Comparison of ENCODE assay signal across 8 mouse cellular contexts in the genomic region with DNA sequence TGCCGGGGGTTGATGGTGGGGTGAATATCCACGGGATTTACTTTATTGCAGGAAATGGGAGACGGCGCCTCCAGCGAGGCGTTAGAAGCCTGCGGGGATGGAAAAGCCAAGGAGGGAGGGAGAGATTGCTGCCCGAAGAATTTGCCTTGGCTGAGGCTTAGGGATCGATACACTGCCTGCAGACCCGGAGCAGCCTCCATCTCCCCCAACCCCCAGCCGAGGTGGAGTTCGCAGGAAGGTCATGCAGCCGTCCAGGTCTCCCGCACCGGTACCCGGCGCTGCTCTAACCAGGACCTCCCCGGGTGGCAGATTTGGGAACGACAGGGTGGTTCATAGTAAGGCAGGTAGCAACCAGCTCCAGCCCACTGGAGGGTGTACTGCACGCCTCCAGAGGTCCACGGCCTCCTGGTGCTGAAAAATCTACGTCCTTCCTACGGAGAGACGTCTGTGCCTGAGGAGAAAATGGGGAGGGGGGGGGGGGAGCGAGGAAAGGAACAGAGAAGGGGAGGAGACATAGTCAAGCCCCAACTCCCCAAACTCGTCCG. TPM values are rescaled to one million over a fixed set of nuclear protein-coding genes. Genes with fewer than 3 reads are reported as not detected.
DNase-seq lines count a peak whose midpoint lies in the region; ATAC-seq and TF ChIP-seq lines count a peak whose summit lies in the region.

No protein-coding gene starts in this region.

- ATAC-seq in hindbrain, embryonic 16.5 days = peak; percentile 44
- ATAC-seq in midbrain, embryonic 12.5 days (ENCODE audit: low FRiP score, low read depth) = peak; percentile 62

- WGBS in cerebellum, adult 2 months = under 1% methylated on average over 27 of the region's 27 CpGs
- WGBS in hindbrain, embryonic 16.5 days = 0% methylated on average over 25 of the region's 27 CpGs
- WGBS in limb, embryonic 10.5 days = under 1% methylated on average over 26 of the region's 27 CpGs
- WGBS in midbrain, embryonic 12.5 days = under 1% methylated on average over 26 of the region's 27 CpGs

- H3K4me2 ChIP-seq in hindbrain, embryonic 16.5 days (ENCODE audit: low read length) = peak overlapping the region; percentile 93
- H3K4me2 ChIP-seq in midbrain, embryonic 12.5 days (replicated peaks) = peak overlapping the region; percentile 88

- H3K9me3 ChIP-seq in hindbrain, embryonic 16.5 days (ENCODE audit: control insufficient read depth, low read length) = no peaks in the 10 kb centered on the region
- H3K9me3 ChIP-seq in limb, embryonic 10.5 days (replicated peaks) = no peaks in the 10 kb centered on the region
- no peaks in the 10 kb centered on the region for H3K9me3 ChIP-seq in midbrain, embryonic 12.5 days

- intact Hi-C loops in left cerebral cortex, adult 2 months (cut with DNase I) = loop anchor here (2.0 to 5.0 kb wide), 2 partner anchors 14 to 240 kb away; no protein-coding TSS in a partner anchor

- no peaks in the 10 kb centered on the region for H3K27me3 ChIP-seq in cerebellum, adult 2 months (ENCODE audit: control insufficient read depth, insufficient read depth, low read length)
- no peaks in the 10 kb centered on the region for H3K27me3 ChIP-seq in hindbrain, embryonic 16.5 days (replicated peaks; ENCODE audit: control insufficient read depth, insufficient read depth, low read length)
- H3K27me3 ChIP-seq in limb, embryonic 10.5 days (ENCODE audit: low read depth, poor library complexity, severe bottlenecking) = no peaks in the 10 kb centered on the region
- no peaks in the 10 kb centered on the region for H3K27me3 ChIP-seq in midbrain, embryonic 12.5 days

- no peaks in the 10 kb centered on the region for H3K36me3 ChIP-seq in hindbrain, embryonic 16.5 days (ENCODE audit: control insufficient read depth, insufficient read depth, low read length)
- H3K36me3 ChIP-seq in limb, embryonic 10.5 days = peaks cover 7% of the 10 kb centered on the region
- H3K36me3 ChIP-seq in midbrain, embryonic 12.5 days = peaks cover under 1% of the 10 kb centered on the region; the same call in 1 of the 2 replicates

- H3K4me3 ChIP-seq in left cerebral cortex, adult 2 months = peak overlapping the region; percentile 52
- peak overlapping the region; percentile 97 for H3K4me3 ChIP-seq in cerebellum, adult 2 months (replicated peaks; ENCODE audit: insufficient read depth, low read depth, low read length)
- peak overlapping the region; percentile 82 for H3K4me3 ChIP-seq in hindbrain, embryonic 16.5 days (ENCODE audit: low read length)
- peak overlapping the region; percentile 98 for H3K4me3 ChIP-seq in limb, embryonic 10.5 days
- H3K4me3 ChIP-seq in midbrain, embryonic 12.5 days = peak overlapping the region; percentile 94

- TF ChIP-seq CTCF in left cerebral cortex, adult 2 months (IDR thresholded peaks at IDR 0.05) = peak; percentile 14; the same call in 1 of the 2 replicates
- TF ChIP-seq CTCF in cerebellum, adult 2 months (IDR thresholded peaks at IDR 0.05; ENCODE audit: borderline replicate concordance, insufficient read depth, low read depth, low read length) = no peak

- peak; percentile 34 to 35 for DNase-seq in left cerebral cortex, adult 2 months (ENCODE audit: extremely low spot score in 1 of 2, low spot score in 2 of 2)
- DNase-seq in left cerebral cortex, adult 11 months (ENCODE audit: low spot score) = no peak
- DNase-seq in cerebellum, adult 2 months = peak; percentile 64 to 70
- DNase-seq in frontal cortex, postnatal 10 days (ENCODE audit: low spot score in 2 of 2) = peak; percentile 64 to 67
- DNase-seq in limb, embryonic 10.5 days (ENCODE audit: low spot score) = peak; percentile 85
- DNase-seq in spleen, postnatal 4 days (ENCODE audit: low spot score in 2 of 2) = peak; percentile 49 to 77

- peaks cover 3% of the 10 kb centered on the region; the same call in 1 of the 2 replicates for H3K4me1 ChIP-seq in cerebellum, adult 2 months (ENCODE audit: control insufficient read depth, insufficient read depth, low read length)
- peaks cover 16% of the 10 kb centered on the region for H3K4me1 ChIP-seq in hindbrain, embryonic 16.5 days (ENCODE audit: control insufficient read depth, insufficient read depth, low read depth, low read length)
- H3K4me1 ChIP-seq in limb, embryonic 10.5 days = peaks cover 38% of the 10 kb centered on the region
- H3K4me1 ChIP-seq in midbrain, embryonic 12.5 days = peaks cover 26% of the 10 kb centered on the region

- 0 out of 2 replicates have a peak, but pooled peaks have one; percentile 28 for TF ChIP-seq POLR2A in cerebellum, adult 2 months (IDR thresholded peaks at IDR 0.05; ENCODE audit: borderline replicate concordance, insufficient read depth, low read length)

- H3K27ac ChIP-seq in left cerebral cortex, adult 2 months = peak overlapping the region; percentile 94
- peak overlapping the region; percentile 97 for H3K27ac ChIP-seq in cerebellum, adult 2 months (ENCODE audit: insufficient read depth, low read length)
- peak overlapping the region; percentile 92 for H3K27ac ChIP-seq in hindbrain, embryonic 16.5 days (ENCODE audit: low read depth, low read length)
- H3K27ac ChIP-seq in limb, embryonic 10.5 days = peak overlapping the region; percentile 98
- peak overlapping the region; percentile 100 for H3K27ac ChIP-seq in midbrain, embryonic 12.5 days (replicated peaks)

- H3K9ac ChIP-seq in hindbrain, embryonic 16.5 days (ENCODE audit: low read depth, low read length) = peak overlapping the region; percentile 80
- H3K9ac ChIP-seq in midbrain, embryonic 12.5 days (replicated peaks) = peak overlapping the region; percentile 98

RNA-seq across cellular contexts. Expression of a gene that starts 1.4 kb away (rescaled TPM):
- total RNA-seq in left cerebral cortex, adult 2 months (2021) = 10 to 100 TPM; 81.5 to 97.4 TPM
- polyA plus RNA-seq in cerebellum, adult 2 months (2012; rRNA removed) = 31.3 and 39.0 TPM in 2 replicates
- polyA plus RNA-seq in hindbrain, embryonic 16.5 days (2015; fragmentation: Nextera tagmentation; extraction: Ambion mirVana) = 14.4 and 16.4 TPM in 2 replicates
- 13.7 and 14.1 TPM in 2 replicates for polyA plus RNA-seq in limb, embryonic 10.5 days (2016; fragmentation: Nextera tagmentation; extraction: Ambion mirVana)
- polyA plus RNA-seq in midbrain, embryonic 12.5 days (2016; fragmentation: Nextera tagmentation; extraction: Ambion mirVana) = 32.3 and 32.8 TPM in 2 replicates

RNA-seq across cellular contexts. Expression of a gene that starts 38.0 kb away (rescaled TPM):
- total RNA-seq in left cerebral cortex, adult 2 months (2021) = 100 to 1,000 TPM; 302 to 340 TPM
- polyA plus RNA-seq in cerebellum, adult 2 months (2012; rRNA removed) = 989 and 996 TPM in 2 replicates
- 711 and 802 TPM in 2 replicates for polyA plus RNA-seq in hindbrain, embryonic 16.5 days (2015; fragmentation: Nextera tagmentation; extraction: Ambion mirVana)
- polyA plus RNA-seq in limb, embryonic 10.5 days (2016; fragmentation: Nextera tagmentation; extraction: Ambion mirVana) = 550 and 555 TPM in 2 replicates
- 524 and 532 TPM in 2 replicates for polyA plus RNA-seq in midbrain, embryonic 12.5 days (2016; fragmentation: Nextera tagmentation; extraction: Ambion mirVana)
